Mouse (Mus musculus) bone marrow macrophage, adult 2 months (primary cell): ENCODE data around the gene Mmp27. TPM values are rescaled to one million over a fixed set of nuclear protein-coding genes. Genes with fewer than 3 reads are reported as not detected.

Experiments used
- H3K27ac ChIP-seq: 2 replicates; pipeline ENCODE4 v1.5.1; 2012; ENCODE audit warnings: low read depth, low read length; ENCODE audit not compliant: insufficient read depth
- H3K4me1 ChIP-seq: 2 replicates; pipeline ENCODE4 v1.6.1; 2012; ENCODE audit warnings: low read length; ENCODE audit not compliant: control insufficient read depth, insufficient read depth
- H3K4me3 ChIP-seq: 2 replicates; pipeline ENCODE4 v1.5.1; 2012; ENCODE audit warnings: mild to moderate bottlenecking, low read length, moderate library complexity; ENCODE audit not compliant: insufficient read depth
- CTCF ChIP-seq: IDR thresholded peaks from 2 replicates; pipeline ENCODE4 v1.5.1; 2012; ENCODE audit warnings: low read depth, mild to moderate bottlenecking, low read length, moderate library complexity
- POLR2A ChIP-seq: IDR thresholded peaks from 2 replicates; pipeline ENCODE4 v1.6.1; 2012; ENCODE audit warnings: mild to moderate bottlenecking, low read depth, low read length, borderline replicate concordance
- polyA plus RNA-seq: library from polyadenylated mRNA; stranded (reverse); fragments of >200 nt; gene quantifications from 2 replicates; pipeline ENCODE4 v1.2.4, GENCODE M21; 2012; ENCODE audit not compliant: missing spikeins, insufficient read depth, insufficient read length

The Mmp27 gene
- polyA plus RNA-seq, 1 experiment = 19.3 TPM

DNA sequence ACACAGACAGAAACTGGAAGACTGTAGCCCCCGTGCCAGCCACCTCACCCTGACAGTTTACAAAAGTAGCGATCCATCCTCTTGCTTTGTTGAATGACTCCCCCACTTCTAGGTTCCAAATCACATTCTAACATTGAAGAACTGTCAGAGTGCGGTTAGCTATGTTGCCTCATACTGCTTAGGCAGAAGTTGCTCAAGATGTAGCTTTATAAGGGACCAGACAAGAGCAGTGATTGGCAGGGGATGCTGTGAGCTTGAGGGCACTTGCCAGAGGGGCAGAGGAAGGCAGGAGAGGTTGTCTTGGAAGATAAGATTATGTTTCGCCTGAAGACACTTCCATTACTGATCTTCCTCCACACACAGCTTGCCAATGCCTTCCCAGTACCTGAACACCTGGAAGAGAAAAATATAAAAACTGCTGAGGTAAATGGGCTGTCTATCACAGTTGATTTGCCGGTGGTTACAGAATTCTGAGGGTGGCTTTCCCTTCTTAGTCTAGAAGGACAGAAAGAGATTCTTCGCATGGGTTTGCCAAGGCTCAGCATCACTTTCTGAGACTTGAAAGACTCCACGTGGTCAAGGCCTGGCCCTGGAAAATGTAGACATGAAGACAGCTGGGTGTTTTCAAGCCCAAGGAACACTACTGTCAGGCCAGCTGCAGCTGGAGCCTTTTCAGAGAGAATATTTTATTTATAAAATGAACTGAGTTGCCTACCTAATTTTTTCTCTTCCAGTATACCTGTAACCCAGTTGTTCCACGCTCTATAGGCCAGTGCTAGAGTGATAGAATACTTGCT lies 12.8 kb upstream of the Mmp27 start, which contains the start of gene Mmp8:
TSS of gene Mmp8 (plus strand) at position 236 of the 797 bp plus-strand sequence.
- no peak for TF ChIP-seq CTCF
- Histone ChIP-seq H3K4me1 (peaks cover 23% of the 10 kb centered on the region), H3K27ac (peak within 1 kb of the TSS; percentile 25), H3K4me3 (peak within 1 kb of the TSS; percentile 2; the same call in 1 of the 2 replicates)

DNA sequence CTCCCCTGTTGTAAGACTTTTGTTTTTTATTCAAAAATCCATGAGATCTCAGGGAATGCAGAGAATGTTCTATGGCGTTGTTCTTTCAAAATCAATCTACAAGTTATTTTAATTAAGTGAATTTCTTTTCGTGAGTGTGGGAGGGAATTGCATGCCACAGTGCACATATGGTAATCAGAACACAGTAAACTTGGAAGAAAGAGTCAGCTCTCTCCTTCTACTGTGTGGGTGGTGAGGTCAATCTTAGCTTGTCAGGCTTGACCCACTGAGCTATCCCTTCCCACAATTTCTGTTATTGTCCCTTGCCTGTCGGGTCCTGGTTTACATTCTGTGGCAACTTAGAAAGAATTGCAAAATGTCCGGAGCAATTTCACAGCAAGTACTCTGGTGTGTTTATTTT lies 11.2 kb upstream of the Mmp27 start:
- TF ChIP-seq CTCF (no peak), POLR2A (no peak)
- no peak overlapping the region for H3K4me3 ChIP-seq
- H3K4me1 ChIP-seq = peaks cover 24% of the 10 kb centered on the region
- H3K27ac ChIP-seq = no peak overlapping the region

DNA sequence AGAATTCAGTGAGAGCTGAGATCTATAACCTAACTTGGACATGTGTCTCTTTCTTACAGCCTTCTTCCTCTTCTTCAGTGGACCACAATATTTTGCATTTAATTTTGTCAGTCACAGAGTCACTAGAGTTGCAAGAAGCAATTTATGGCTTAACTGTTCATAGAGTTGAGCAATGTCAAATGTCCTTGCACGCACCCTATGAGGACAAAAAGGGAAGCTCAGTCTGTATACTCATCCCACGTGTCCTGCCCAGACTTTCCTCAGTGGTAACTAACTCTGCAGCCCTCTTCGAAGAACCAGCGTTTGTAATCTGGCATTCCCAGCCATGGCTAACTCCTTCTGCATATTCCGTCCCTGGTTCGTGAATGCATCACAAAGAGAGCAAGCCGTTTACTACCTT lies 3.8 kb upstream of the Mmp27 start:
- H3K4me1 ChIP-seq = peaks cover 55% of the 10 kb centered on the region
- TF ChIP-seq POLR2A (no peak), CTCF (no peak)
- H3K4me3 ChIP-seq = no peak overlapping the region
- peak overlapping the region; percentile 94 for H3K27ac ChIP-seq

DNA sequence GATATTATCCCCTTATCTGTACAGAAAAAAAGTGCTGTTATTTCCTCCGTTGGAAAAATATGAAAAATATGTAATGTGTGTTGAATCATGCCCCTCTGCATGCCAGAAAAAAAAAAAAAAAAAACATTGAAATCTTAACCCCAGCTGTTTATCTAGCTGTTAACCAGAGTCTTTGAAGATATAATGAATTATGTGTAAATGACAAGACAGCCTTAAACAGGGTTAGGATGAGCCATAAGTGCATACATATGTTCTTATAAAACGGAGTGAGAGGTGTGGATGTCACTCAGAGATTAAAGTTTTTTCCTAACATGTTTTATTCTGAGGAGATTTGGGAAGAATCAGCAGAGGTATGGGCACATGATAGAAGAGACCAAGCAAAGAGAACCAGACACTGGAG lies 3.3 kb upstream of the Mmp27 start:
- no peak overlapping the region for H3K4me3 ChIP-seq
- peaks cover 58% of the 10 kb centered on the region for H3K4me1 ChIP-seq
- TF ChIP-seq POLR2A (no peak), CTCF (no peak)
- peak overlapping the region; percentile 34 for H3K27ac ChIP-seq

DNA sequence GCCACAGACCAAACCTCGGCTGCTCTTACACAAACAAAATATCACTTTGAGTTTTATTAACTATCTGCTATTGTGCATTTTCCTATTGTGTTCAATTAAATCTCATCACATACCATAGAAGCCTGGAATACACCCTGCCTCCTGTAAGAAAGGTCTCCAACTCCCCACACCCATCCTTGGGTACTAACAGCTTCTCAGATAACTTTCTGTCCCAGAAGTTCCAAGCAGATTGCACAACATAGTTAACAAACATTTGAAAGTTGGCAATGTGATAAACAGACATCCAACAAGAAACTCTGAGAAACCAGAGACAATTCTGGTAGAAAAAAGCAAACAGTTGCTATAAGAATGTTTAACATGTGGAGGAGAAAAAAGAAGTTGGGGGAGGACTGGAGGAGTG lies 711 bp upstream of the Mmp27 start:
- Histone ChIP-seq H3K4me3 (no peak overlapping the region), H3K4me1 (peaks cover 57% of the 10 kb centered on the region), H3K27ac (peak overlapping the region; percentile 63)
- no peak for TF ChIP-seq POLR2A
- no peak for TF ChIP-seq CTCF

DNA sequence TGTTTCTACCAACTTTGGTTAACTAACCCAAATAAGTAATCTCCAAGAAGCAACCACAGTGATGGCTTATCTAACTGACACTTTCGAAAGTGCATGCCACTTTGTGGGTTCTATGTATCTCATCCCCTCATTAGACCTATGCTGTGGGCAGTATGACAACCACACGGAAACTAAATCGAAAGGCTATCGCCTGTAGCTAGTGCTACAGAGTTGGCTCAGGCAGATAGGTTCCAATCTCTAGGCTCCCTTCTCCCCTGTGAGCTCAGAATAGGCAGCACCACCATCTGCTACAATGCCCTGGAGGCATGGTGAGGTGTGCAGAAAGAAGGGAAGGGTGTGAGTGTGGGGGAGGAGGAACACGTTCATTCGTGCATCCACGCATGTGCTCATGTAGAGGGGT lies 992 bp downstream of the Mmp27 start:
- peaks cover 55% of the 10 kb centered on the region for H3K4me1 ChIP-seq
- no peak for TF ChIP-seq CTCF
- no peak for TF ChIP-seq POLR2A
- no peak overlapping the region for H3K4me3 ChIP-seq
- peak overlapping the region; percentile 97 for H3K27ac ChIP-seq

DNA sequence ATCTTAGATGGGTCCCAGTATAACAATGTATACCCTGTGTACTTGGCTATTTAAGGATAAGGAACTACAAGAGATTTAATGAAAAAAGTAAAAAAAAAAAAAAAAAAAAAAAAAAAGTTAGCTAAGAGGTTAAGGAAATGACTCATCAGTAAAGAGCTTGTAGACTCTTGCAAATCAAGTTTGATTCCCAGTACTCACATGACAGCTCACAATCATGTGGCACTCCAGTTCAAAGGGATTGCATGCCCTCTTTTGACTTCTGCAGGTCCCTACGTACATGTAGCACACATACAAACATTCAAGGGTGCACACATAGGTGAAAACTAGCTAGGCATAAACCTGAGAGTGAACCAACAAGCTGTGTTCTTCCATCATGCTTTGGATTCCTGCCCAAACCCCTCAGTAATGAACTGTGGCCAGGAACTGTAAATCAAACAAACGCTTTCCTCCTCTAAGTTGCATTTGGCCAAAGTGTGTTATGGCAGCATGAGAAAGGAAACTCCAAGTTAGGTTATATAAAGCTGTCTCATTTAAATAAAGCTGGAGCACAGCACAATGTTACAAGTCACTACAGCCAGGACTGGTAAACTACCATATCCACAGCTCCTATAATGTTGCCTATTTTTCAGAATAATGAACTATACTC lies 1.6 kb downstream of the Mmp27 start:
- H3K4me3 ChIP-seq = no peak overlapping the region
- H3K27ac ChIP-seq = peak overlapping the region; percentile 97
- peaks cover 59% of the 10 kb centered on the region for H3K4me1 ChIP-seq
- no peak for TF ChIP-seq POLR2A

DNA sequence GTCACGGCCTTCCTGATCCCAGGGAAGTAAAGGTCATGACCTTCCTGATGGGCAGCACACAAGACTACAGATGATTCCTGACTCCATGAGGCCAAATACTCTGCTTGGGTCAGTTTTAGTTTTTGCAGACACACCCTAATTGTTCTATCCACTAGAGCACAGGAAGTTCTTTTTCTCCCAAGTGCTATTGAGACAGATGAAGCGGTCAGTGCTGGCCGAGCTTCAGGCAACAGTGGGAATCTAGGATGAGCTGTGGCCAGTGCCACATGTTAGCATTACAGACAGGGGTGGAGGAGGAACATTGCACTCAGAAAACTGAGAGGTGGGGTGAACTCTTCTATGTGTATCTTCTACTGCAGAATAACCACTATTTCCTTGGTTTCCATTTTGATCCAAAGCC lies 4.3 kb downstream of the Mmp27 start:
- Histone ChIP-seq H3K4me3 (no peak overlapping the region), H3K4me1 (peaks cover 49% of the 10 kb centered on the region), H3K27ac (no peak overlapping the region)
- no peak for TF ChIP-seq POLR2A
- no peak for TF ChIP-seq CTCF

DNA sequence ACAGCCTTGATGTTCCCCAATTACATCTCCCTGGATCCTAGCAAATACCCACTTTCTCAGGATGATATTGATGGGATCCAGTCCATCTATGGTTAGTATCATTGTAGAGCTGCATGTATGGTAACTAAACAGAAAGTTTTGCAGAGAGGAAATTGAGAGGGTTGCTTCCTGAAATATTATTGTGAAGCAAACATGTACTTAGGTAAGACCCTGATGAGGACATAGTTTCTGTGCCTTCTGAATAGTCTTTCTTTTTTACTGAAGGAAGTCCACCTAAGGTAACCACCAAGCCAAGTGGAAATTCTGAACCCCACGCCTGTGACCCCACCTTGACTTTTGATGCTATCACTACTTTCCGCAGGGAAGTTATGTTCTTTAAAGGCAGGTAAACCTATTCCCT lies 6.2 kb downstream of the Mmp27 start:
- TF ChIP-seq POLR2A = no peak
- no peak for TF ChIP-seq CTCF
- H3K27ac ChIP-seq = no peak overlapping the region
- H3K4me1 ChIP-seq = peaks cover 35% of the 10 kb centered on the region
- no peak overlapping the region for H3K4me3 ChIP-seq

DNA sequence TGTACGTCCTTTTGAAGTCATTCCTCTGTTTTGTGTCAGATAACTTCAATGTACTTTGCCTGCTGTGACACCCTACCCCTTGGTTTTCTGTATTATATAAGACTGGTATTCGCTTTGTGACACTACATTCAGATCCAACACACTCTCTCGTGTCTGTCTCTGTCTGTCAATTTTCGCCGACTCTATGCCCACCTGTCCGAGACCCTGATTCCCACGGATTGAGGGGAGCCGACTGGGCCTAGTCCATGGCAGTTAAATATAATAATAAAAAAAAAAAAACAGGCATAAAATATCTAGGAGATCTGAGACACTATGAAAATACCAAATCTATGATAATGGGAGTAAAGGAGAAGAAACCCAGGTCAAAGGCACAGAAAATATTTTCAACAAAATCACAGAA lies 18.9 kb downstream of the Mmp27 start:
- Histone ChIP-seq H3K27ac (no peak overlapping the region), H3K4me3 (no peak overlapping the region)
- TF ChIP-seq POLR2A (no peak), CTCF (no peak)

More for the DNA sequence above, 18.9 kb downstream of the Mmp27 start:
- peaks cover 16% of the 10 kb centered on the region for H3K4me1 ChIP-seq
